Mouse (Mus musculus): ENCODE measurements around the gene Pgm5. TPM values are rescaled to one million over a fixed set of nuclear protein-coding genes. Genes with fewer than 3 reads are reported as not detected.

Pgm5 gene
- total and polyA plus RNA-seq, 2 experiments from 2014 or later: 0.39 to 4.8 TPM

GRCm38 (mm10) chr19:24662346-24662745 lies 199.3 kb downstream of the Pgm5 start:
- no peak overlapping the region for H3K27ac ChIP-seq (ENCODE audit: low read depth, low read length)
- DNase-seq (no peak), ATAC-seq (no peak)
- no peak overlapping the region for H3K4me2 ChIP-seq (ENCODE audit: low read depth)
- no peaks in the 10 kb centered on the region for H3K36me3 ChIP-seq (ENCODE audit: insufficient read depth)
- no peak overlapping the region for H3K4me3 ChIP-seq (ENCODE audit: low read depth, low read length)
- H3K4me1 ChIP-seq (ENCODE audit: insufficient read depth): no peaks in the 10 kb centered on the region
- TF ChIP-seq CTCF (IDR thresholded peaks at IDR 0.05; ENCODE audit: low read depth): no peak
- no peaks in the 10 kb centered on the region for H3K27me3 ChIP-seq (ENCODE audit: insufficient read depth, low read length)
- no peak overlapping the region for H3K9ac ChIP-seq
- WGBS: 95% methylated on average over 2 of the region's 2 CpGs
- H3K9me3 ChIP-seq (ENCODE audit: low read length): no peaks in the 10 kb centered on the region

GRCm38 (mm10) chr19:24656981-24657380 lies 204.7 kb downstream of the Pgm5 start:
- 83% methylated on average over 3 of the region's 3 CpGs for WGBS

GRCm38 (mm10) chr19:24653230-24653799 lies 208.3 kb downstream of the Pgm5 start:
- Histone ChIP-seq H3K4me1 (ENCODE audit: insufficient read depth) (peaks cover 3% of the 10 kb centered on the region; the same call in 1 of the 2 replicates), H3K4me2 (ENCODE audit: low read depth) (no peak overlapping the region), H3K27ac (ENCODE audit: low read depth, low read length) (no peak overlapping the region), H3K27me3 (ENCODE audit: insufficient read depth, low read length) (no peaks in the 10 kb centered on the region), H3K4me3 (ENCODE audit: low read depth, low read length) (no peak overlapping the region), H3K36me3 (ENCODE audit: insufficient read depth) (no peaks in the 10 kb centered on the region), H3K9ac (no peak overlapping the region), H3K9me3 (ENCODE audit: low read length) (no peaks in the 10 kb centered on the region)
- DNase-seq (no peak), ATAC-seq (no peak)
- WGBS: 81% methylated on average over 9 of the region's 9 CpGs
- TF ChIP-seq CTCF (IDR thresholded peaks at IDR 0.05; ENCODE audit: low read depth): no peak

More at GRCm38 (mm10) chr19:24656981-24657380, 204.7 kb downstream of the Pgm5 start:
- no peak for TF ChIP-seq CTCF (IDR thresholded peaks at IDR 0.05; ENCODE audit: low read depth)
- H3K36me3 ChIP-seq (ENCODE audit: insufficient read depth): no peaks in the 10 kb centered on the region
- H3K4me2 ChIP-seq (ENCODE audit: low read depth): no peak overlapping the region
- no peak overlapping the region for H3K4me3 ChIP-seq (ENCODE audit: low read depth, low read length)
- H3K9me3 ChIP-seq (ENCODE audit: low read length): no peaks in the 10 kb centered on the region
- ATAC-seq (no peak), DNase-seq (no peak)
- H3K4me1 ChIP-seq (ENCODE audit: insufficient read depth): peaks cover 3% of the 10 kb centered on the region; the same call in 1 of the 2 replicates
- H3K27me3 ChIP-seq (ENCODE audit: insufficient read depth, low read length): no peaks in the 10 kb centered on the region
- H3K9ac ChIP-seq: no peak overlapping the region
- no peak overlapping the region for H3K27ac ChIP-seq (ENCODE audit: low read depth, low read length)

- H3K4me2 ChIP-seq (ENCODE audit: low read depth): no peak overlapping the region
- DNase-seq: peak; percentile 60
- H3K27me3 ChIP-seq (ENCODE audit: insufficient read depth, low read length): no peaks in the 10 kb centered on the region; the same call in 1 of the 2 replicates
- H3K27ac ChIP-seq (ENCODE audit: low read depth, low read length): no peak overlapping the region
- H3K9ac ChIP-seq: no peak overlapping the region
- 21% methylated on average over 6 of the region's 6 CpGs for WGBS
- H3K9me3 ChIP-seq (ENCODE audit: low read length): no peaks in the 10 kb centered on the region
- no peaks in the 10 kb centered on the region for H3K36me3 ChIP-seq (ENCODE audit: insufficient read depth)
- ATAC-seq: peak; percentile 80
- H3K4me1 ChIP-seq (ENCODE audit: insufficient read depth): peaks cover 3% of the 10 kb centered on the region; the same call in 1 of the 2 replicates
- H3K4me3 ChIP-seq (ENCODE audit: low read depth, low read length): no peak overlapping the region
- TF ChIP-seq CTCF (IDR thresholded peaks at IDR 0.05; ENCODE audit: low read depth): no peak
These were observed 209.2 kb downstream of the Pgm5 start for GRCm38 (mm10) chr19:24652342-24653019.

- H3K27ac ChIP-seq (ENCODE audit: low read depth, low read length): no peak overlapping the region
- no peak for TF ChIP-seq CTCF (IDR thresholded peaks at IDR 0.05; ENCODE audit: low read depth)
These were observed 210.1 kb downstream of the Pgm5 start for GRCm38 (mm10) chr19:24651595-24651994.

GRCm38 (mm10) chr19:24650428-24650827 lies 211.2 kb downstream of the Pgm5 start:
- DNase-seq: no peak
- Histone ChIP-seq H3K36me3 (ENCODE audit: insufficient read depth) (no peaks in the 10 kb centered on the region), H3K27ac (ENCODE audit: low read depth, low read length) (no peak overlapping the region), H3K9me3 (ENCODE audit: low read length) (no peaks in the 10 kb centered on the region), H3K9ac (no peak overlapping the region), H3K4me3 (ENCODE audit: low read depth, low read length) (no peak overlapping the region), H3K4me2 (ENCODE audit: low read depth) (no peak overlapping the region), H3K4me1 (ENCODE audit: insufficient read depth) (peaks cover 3% of the 10 kb centered on the region; the same call in 1 of the 2 replicates), H3K27me3 (ENCODE audit: insufficient read depth, low read length) (no peaks in the 10 kb centered on the region; the same call in 1 of the 2 replicates)
- ATAC-seq: no peak
- WGBS: 53% methylated on average over 8 of the region's 8 CpGs
- no peak for TF ChIP-seq CTCF (IDR thresholded peaks at IDR 0.05; ENCODE audit: low read depth)

More at GRCm38 (mm10) chr19:24651595-24651994, 210.1 kb downstream of the Pgm5 start:
- Histone ChIP-seq H3K27me3 (ENCODE audit: insufficient read depth, low read length) (no peaks in the 10 kb centered on the region; the same call in 1 of the 2 replicates), H3K4me3 (ENCODE audit: low read depth, low read length) (no peak overlapping the region), H3K9ac (no peak overlapping the region), H3K4me2 (ENCODE audit: low read depth) (no peak overlapping the region), H3K4me1 (ENCODE audit: insufficient read depth) (peaks cover 3% of the 10 kb centered on the region; the same call in 1 of the 2 replicates), H3K36me3 (ENCODE audit: insufficient read depth) (no peaks in the 10 kb centered on the region), H3K9me3 (ENCODE audit: low read length) (no peaks in the 10 kb centered on the region)
- ATAC-seq: no peak
- DNase-seq: no peak
- WGBS: 33% methylated on average over 2 of the region's 2 CpGs

GRCm38 (mm10) chr19:24648016-24648415 lies 213.6 kb downstream of the Pgm5 start:
- no peak for TF ChIP-seq CTCF (IDR thresholded peaks at IDR 0.05; ENCODE audit: low read depth)
- H3K27ac ChIP-seq (ENCODE audit: low read depth, low read length): no peak overlapping the region

More at GRCm38 (mm10) chr19:24648016-24648415, 213.6 kb downstream of the Pgm5 start:
- no peak overlapping the region for H3K4me3 ChIP-seq (ENCODE audit: low read depth, low read length)
- peaks cover 3% of the 10 kb centered on the region; the same call in 1 of the 2 replicates for H3K4me1 ChIP-seq (ENCODE audit: insufficient read depth)
- H3K4me2 ChIP-seq (ENCODE audit: low read depth): no peak overlapping the region
- no peak for DNase-seq
- H3K9ac ChIP-seq: no peak overlapping the region
- no peak for ATAC-seq
- no peaks in the 10 kb centered on the region for H3K36me3 ChIP-seq (ENCODE audit: insufficient read depth)
- no peaks in the 10 kb centered on the region for H3K9me3 ChIP-seq (ENCODE audit: low read length)
- WGBS: 81% methylated on average over 8 of the region's 8 CpGs
- H3K27me3 ChIP-seq (ENCODE audit: insufficient read depth, low read length): no peaks in the 10 kb centered on the region; the same call in 1 of the 2 replicates

Data from forebrain, postnatal 0 days (tissue).